Mouse (Mus musculus): ENCODE data around the gene Rapgef4. TPM values are rescaled to one million over a fixed set of nuclear protein-coding genes. Genes with fewer than 3 reads are reported as not detected.

Gene Rapgef4
- total RNA-seq, 1 experiment, result 3.4 TPM

GRCm38 (mm10) chr2:72177214-72178023 lies 196.4 kb downstream of the Rapgef4 start:
- Histone ChIP-seq H3K27ac (ENCODE audit: insufficient read depth, low read depth, low read length, poor library complexity, severe bottlenecking) (no peak overlapping the region), H3K4me3 (ENCODE audit: insufficient read depth in 1 of 2, low read depth in 1 of 2, low read length in 2 of 2, poor library complexity in 1 of 2, severe bottlenecking in 1 of 2) (no peak overlapping the region), H3K9ac (ENCODE audit: insufficient read depth, low read depth, low read length, poor library complexity, severe bottlenecking) (no peak overlapping the region), H3K4me1 (ENCODE audit: control insufficient read depth in 2 of 2, insufficient read depth in 2 of 2, low read length in 2 of 2, poor library complexity in 1 of 2) (no peaks in the 10 kb centered on the region), H3K36me3 (ENCODE audit: control insufficient read depth, insufficient read depth, low read length, poor library complexity, severe bottlenecking) (no peaks in the 10 kb centered on the region), H3K9me3 (ENCODE audit: control insufficient read depth, insufficient read depth, low read depth, low read length) (no peaks in the 10 kb centered on the region)
- DNase-seq (ENCODE audit: low read depth, low spot score), result no peak
- TF ChIP-seq CHD2 (IDR thresholded peaks at IDR 0.05; ENCODE audit: low read depth, low read length) (no peak), HCFC1 (IDR thresholded peaks at IDR 0.05; ENCODE audit: borderline replicate concordance, insufficient read depth, low read length) (no peak)
- in situ Hi-C loops (cut with MboI; ENCODE audit: low sequenced_read_pairs in 2 of 2, unreplicated experiment in 2 of 2), result no loop called here

- in situ Hi-C loops (cut with MboI; ENCODE audit: low sequenced_read_pairs in 2 of 2, unreplicated experiment in 2 of 2), result no loop called here
- TF ChIP-seq CHD2 (IDR thresholded peaks at IDR 0.05; ENCODE audit: low read depth, low read length), result no peak
- H3K4me3 ChIP-seq (ENCODE audit: insufficient read depth in 1 of 2, low read depth in 1 of 2, low read length in 2 of 2, poor library complexity in 1 of 2, severe bottlenecking in 1 of 2), result no peak overlapping the region
- H3K9me3 ChIP-seq (ENCODE audit: control insufficient read depth, insufficient read depth, low read depth, low read length), result no peaks in the 10 kb centered on the region
- no peak overlapping the region for H3K9ac ChIP-seq (ENCODE audit: insufficient read depth, low read depth, low read length, poor library complexity, severe bottlenecking)
- no peak overlapping the region for H3K27ac ChIP-seq (ENCODE audit: insufficient read depth, low read depth, low read length, poor library complexity, severe bottlenecking)
- no peaks in the 10 kb centered on the region for H3K4me1 ChIP-seq (ENCODE audit: control insufficient read depth in 2 of 2, insufficient read depth in 2 of 2, low read length in 2 of 2, poor library complexity in 1 of 2)
- no peak for DNase-seq (ENCODE audit: low read depth, low spot score)
- H3K36me3 ChIP-seq (ENCODE audit: control insufficient read depth, insufficient read depth, low read length, poor library complexity, severe bottlenecking), result no peaks in the 10 kb centered on the region
Measured at GRCm38 (mm10) chr2:72178025-72178424, 197.0 kb downstream of the Rapgef4 start.

GRCm38 (mm10) chr2:72178515-72178914 lies 197.5 kb downstream of the Rapgef4 start:
- no peaks in the 10 kb centered on the region for H3K9me3 ChIP-seq (ENCODE audit: control insufficient read depth, insufficient read depth, low read depth, low read length)
- no peaks in the 10 kb centered on the region for H3K4me1 ChIP-seq (ENCODE audit: control insufficient read depth in 2 of 2, insufficient read depth in 2 of 2, low read length in 2 of 2, poor library complexity in 1 of 2)
- DNase-seq (ENCODE audit: low read depth, low spot score), result no peak
- no peak for TF ChIP-seq CHD2 (IDR thresholded peaks at IDR 0.05; ENCODE audit: low read depth, low read length)
- TF ChIP-seq HCFC1 (IDR thresholded peaks at IDR 0.05; ENCODE audit: borderline replicate concordance, insufficient read depth, low read length), result no peak
- TF ChIP-seq ZNF384 (IDR thresholded peaks at IDR 0.05; ENCODE audit: low read depth, low read length), result no peak
- no peak for TF ChIP-seq MAFK (IDR thresholded peaks at IDR 0.05; ENCODE audit: insufficient read depth, low read depth, low read length)
- no peak for TF ChIP-seq ZC3H11A (IDR thresholded peaks at IDR 0.05; ENCODE audit: borderline replicate concordance, low read depth, low read length)
- in situ Hi-C loops (cut with MboI; ENCODE audit: low sequenced_read_pairs in 2 of 2, unreplicated experiment in 2 of 2), result no loop called here
- no peak overlapping the region for H3K4me3 ChIP-seq (ENCODE audit: insufficient read depth in 1 of 2, low read depth in 1 of 2, low read length in 2 of 2, poor library complexity in 1 of 2, severe bottlenecking in 1 of 2)
- no peak overlapping the region for H3K27ac ChIP-seq (ENCODE audit: insufficient read depth, low read depth, low read length, poor library complexity, severe bottlenecking)
- H3K9ac ChIP-seq (ENCODE audit: insufficient read depth, low read depth, low read length, poor library complexity, severe bottlenecking), result no peak overlapping the region
- H3K36me3 ChIP-seq (ENCODE audit: control insufficient read depth, insufficient read depth, low read length, poor library complexity, severe bottlenecking), result no peaks in the 10 kb centered on the region

- Histone ChIP-seq H3K4me1 (ENCODE audit: control insufficient read depth in 2 of 2, insufficient read depth in 2 of 2, low read length in 2 of 2, poor library complexity in 1 of 2) (no peaks in the 10 kb centered on the region), H3K4me3 (ENCODE audit: insufficient read depth in 1 of 2, low read depth in 1 of 2, low read length in 2 of 2, poor library complexity in 1 of 2, severe bottlenecking in 1 of 2) (no peak overlapping the region), H3K9ac (ENCODE audit: insufficient read depth, low read depth, low read length, poor library complexity, severe bottlenecking) (no peak overlapping the region), H3K36me3 (ENCODE audit: control insufficient read depth, insufficient read depth, low read length, poor library complexity, severe bottlenecking) (no peaks in the 10 kb centered on the region), H3K27ac (ENCODE audit: insufficient read depth, low read depth, low read length, poor library complexity, severe bottlenecking) (no peak overlapping the region), H3K9me3 (ENCODE audit: control insufficient read depth, insufficient read depth, low read depth, low read length) (no peaks in the 10 kb centered on the region)
- TF ChIP-seq MAFK (IDR thresholded peaks at IDR 0.05; ENCODE audit: insufficient read depth, low read depth, low read length), result no peak
- no peak for TF ChIP-seq ZC3H11A (IDR thresholded peaks at IDR 0.05; ENCODE audit: borderline replicate concordance, low read depth, low read length)
- no peak for TF ChIP-seq ZNF384 (IDR thresholded peaks at IDR 0.05; ENCODE audit: low read depth, low read length)
- TF ChIP-seq HCFC1 (IDR thresholded peaks at IDR 0.05; ENCODE audit: borderline replicate concordance, insufficient read depth, low read length), result no peak
- TF ChIP-seq CHD2 (IDR thresholded peaks at IDR 0.05; ENCODE audit: low read depth, low read length), result no peak
- DNase-seq (ENCODE audit: low read depth, low spot score), result no peak
- in situ Hi-C loops (cut with MboI; ENCODE audit: low sequenced_read_pairs in 2 of 2, unreplicated experiment in 2 of 2), result no loop called here
Measured at GRCm38 (mm10) chr2:72179600-72180301, 198.7 kb downstream of the Rapgef4 start.

Measured in ES-E14 (cell line).